Mouse (Mus musculus): ENCODE data around the gene Paqr9. TPM values are rescaled to one million over a fixed set of nuclear protein-coding genes. Genes with fewer than 3 reads are reported as not detected.
"Not testable (repeated sequence)": the region's sequence is repeated elsewhere in the genome, so short reads cannot be mapped to it uniquely, and the experiment has no call there.

Paqr9 gene
- polyA plus RNA-seq (2016; fragmentation: Nextera tagmentation; extraction: Ambion mirVana), result 0.16 and 0.19 TPM in 2 replicates

GRCm38 (mm10) chr9:95559059-95559935, at the start of gene Paqr9:
Gene Paqr9 (plus strand): TSS chr9:95559657.
- Histone ChIP-seq H3K4me1 (peaks cover 16% of the 10 kb centered on the region), H3K27ac (replicated peaks) (peak within 1 kb of the TSS; percentile 73), H3K36me3 (replicated peaks) (no peaks in the 10 kb centered on the region), H3K9me3 (no peaks in the 10 kb centered on the region), H3K4me3 (peak within 1 kb of the TSS; percentile 69), H3K27me3 (replicated peaks; ENCODE audit: low read depth, poor library complexity, severe bottlenecking) (peaks cover 99% of the 10 kb centered on the region)
- peak; percentile 57 for DNase-seq (ENCODE audit: low spot score)
- WGBS, result 3% methylated on average over 111 of the region's 118 CpGs

- peaks cover 10% of the 10 kb centered on the region for H3K36me3 ChIP-seq (replicated peaks)
- peak overlapping the region; percentile 97 for H3K27ac ChIP-seq (replicated peaks)
- DNase-seq (ENCODE audit: low spot score), result peak; percentile 43
- H3K9me3 ChIP-seq, result no peaks in the 10 kb centered on the region
- H3K4me3 ChIP-seq, result peak overlapping the region; percentile 99
- 8% methylated on average over 21 of the region's 21 CpGs for WGBS
- no peaks in the 10 kb centered on the region for H3K27me3 ChIP-seq (replicated peaks; ENCODE audit: low read depth, poor library complexity, severe bottlenecking)
- H3K4me1 ChIP-seq, result peaks cover 19% of the 10 kb centered on the region
Observed at GRCm38 (mm10) chr9:95510693-95511404, 48.6 kb upstream of the Paqr9 start.

GRCm38 (mm10) chr9:95511472-95512330, 47.8 kb upstream of the Paqr9 start, which contains the start of gene U2surp:
Gene U2surp (minus strand): TSS chr9:95511996.
- H3K36me3 ChIP-seq (replicated peaks), result peaks cover 10% of the 10 kb centered on the region
- peaks cover 19% of the 10 kb centered on the region for H3K4me1 ChIP-seq
- peak within 1 kb of the TSS; percentile 97 for H3K27ac ChIP-seq (replicated peaks)
- under 1% methylated on average over 74 of the region's 74 CpGs for WGBS
- no peaks in the 10 kb centered on the region for H3K27me3 ChIP-seq (replicated peaks; ENCODE audit: low read depth, poor library complexity, severe bottlenecking)
- peak; percentile 97 for DNase-seq (ENCODE audit: low spot score)
- peak within 1 kb of the TSS; percentile 99 for H3K4me3 ChIP-seq
- no peaks in the 10 kb centered on the region for H3K9me3 ChIP-seq

- Histone ChIP-seq H3K4me1 (peaks cover 19% of the 10 kb centered on the region), H3K27ac (replicated peaks) (peak overlapping the region; percentile 97), H3K27me3 (replicated peaks; ENCODE audit: low read depth, poor library complexity, severe bottlenecking) (no peaks in the 10 kb centered on the region), H3K4me3 (peak overlapping the region; percentile 99), H3K9me3 (no peaks in the 10 kb centered on the region), H3K36me3 (replicated peaks) (peaks cover 10% of the 10 kb centered on the region)
- WGBS, result 27% methylated on average over 15 of the region's 15 CpGs
- DNase-seq (ENCODE audit: low spot score), result no peak
Observed at GRCm38 (mm10) chr9:95512331-95513030, 47.0 kb upstream of the Paqr9 start.

GRCm38 (mm10) chr9:95513776-95514175, 45.7 kb upstream of the Paqr9 start:
- Histone ChIP-seq H3K27ac (replicated peaks) (no peak overlapping the region), H3K4me3 (no peak overlapping the region), H3K27me3 (replicated peaks; ENCODE audit: low read depth, poor library complexity, severe bottlenecking) (no peaks in the 10 kb centered on the region), H3K4me1 (peaks cover 19% of the 10 kb centered on the region), H3K9me3 (no peaks in the 10 kb centered on the region), H3K36me3 (replicated peaks) (peaks cover under 1% of the 10 kb centered on the region; the same call in 1 of the 2 replicates)
- WGBS, result 99% methylated on average over 2 of the region's 2 CpGs
- no peak for DNase-seq (ENCODE audit: low spot score)

GRCm38 (mm10) chr9:95514361-95514760, 45.1 kb upstream of the Paqr9 start:
- not testable (repeated sequence) for H3K4me3 ChIP-seq; H3K27me3 ChIP-seq (replicated peaks; ENCODE audit: low read depth, poor library complexity, severe bottlenecking)

GRCm38 (mm10) chr9:95520563-95520962, 38.9 kb upstream of the Paqr9 start:
- Histone ChIP-seq H3K9me3 (no peaks in the 10 kb centered on the region), H3K4me3 (no peak overlapping the region), H3K4me1 (peaks cover 3% of the 10 kb centered on the region; the same call in 1 of the 2 replicates), H3K27me3 (replicated peaks; ENCODE audit: low read depth, poor library complexity, severe bottlenecking) (no peaks in the 10 kb centered on the region), H3K36me3 (replicated peaks) (no peaks in the 10 kb centered on the region), H3K27ac (replicated peaks) (no peak overlapping the region)
- 90% methylated on average over 5 of the region's 5 CpGs for WGBS
- no peak for DNase-seq (ENCODE audit: low spot score)

More at GRCm38 (mm10) chr9:95514361-95514760, 45.1 kb upstream of the Paqr9 start:
- H3K4me1 ChIP-seq, result peaks cover 19% of the 10 kb centered on the region
- WGBS, result 92% methylated on average over 3 of the region's 3 CpGs
- not testable (repeated sequence) for H3K27ac ChIP-seq (replicated peaks); H3K9me3 ChIP-seq; H3K36me3 ChIP-seq (replicated peaks); DNase-seq (ENCODE audit: low spot score)

GRCm38 (mm10) chr9:95521031-95521430, 38.4 kb upstream of the Paqr9 start:
- DNase-seq (ENCODE audit: low spot score), result no peak

GRCm38 (mm10) chr9:95521566-95521965, 37.9 kb upstream of the Paqr9 start:
- no peak overlapping the region for H3K27ac ChIP-seq (replicated peaks)
- 49% methylated on average over 10 of the region's 10 CpGs for WGBS

More at GRCm38 (mm10) chr9:95521031-95521430, 38.4 kb upstream of the Paqr9 start:
- Histone ChIP-seq H3K4me1 (peaks cover 3% of the 10 kb centered on the region; the same call in 1 of the 2 replicates), H3K27me3 (replicated peaks; ENCODE audit: low read depth, poor library complexity, severe bottlenecking) (no peaks in the 10 kb centered on the region), H3K27ac (replicated peaks) (no peak overlapping the region), H3K4me3 (no peak overlapping the region), H3K36me3 (replicated peaks) (no peaks in the 10 kb centered on the region), H3K9me3 (no peaks in the 10 kb centered on the region)
- 94% methylated on average over 8 of the region's 8 CpGs for WGBS

GRCm38 (mm10) chr9:95522561-95522960, 36.9 kb upstream of the Paqr9 start:
- no peaks in the 10 kb centered on the region for H3K36me3 ChIP-seq (replicated peaks)
- H3K27me3 ChIP-seq (replicated peaks; ENCODE audit: low read depth, poor library complexity, severe bottlenecking), result no peaks in the 10 kb centered on the region
- H3K4me1 ChIP-seq, result peaks cover 3% of the 10 kb centered on the region; the same call in 1 of the 2 replicates
- H3K27ac ChIP-seq (replicated peaks), result no peak overlapping the region
- 94% methylated on average over 2 of the region's 2 CpGs for WGBS
- no peak overlapping the region for H3K4me3 ChIP-seq
- H3K9me3 ChIP-seq, result no peaks in the 10 kb centered on the region
- DNase-seq (ENCODE audit: low spot score), result no peak

More at GRCm38 (mm10) chr9:95521566-95521965, 37.9 kb upstream of the Paqr9 start:
- H3K36me3 ChIP-seq (replicated peaks), result no peaks in the 10 kb centered on the region
- H3K4me1 ChIP-seq, result peaks cover 3% of the 10 kb centered on the region; the same call in 1 of the 2 replicates
- no peaks in the 10 kb centered on the region for H3K9me3 ChIP-seq
- peak; percentile 42 for DNase-seq (ENCODE audit: low spot score)
- H3K4me3 ChIP-seq, result no peak overlapping the region
- H3K27me3 ChIP-seq (replicated peaks; ENCODE audit: low read depth, poor library complexity, severe bottlenecking), result no peaks in the 10 kb centered on the region

- Histone ChIP-seq H3K4me3 (no peak overlapping the region), H3K36me3 (replicated peaks) (no peaks in the 10 kb centered on the region), H3K9me3 (no peaks in the 10 kb centered on the region), H3K4me1 (peaks cover 3% of the 10 kb centered on the region; the same call in 1 of the 2 replicates), H3K27ac (replicated peaks) (no peak overlapping the region), H3K27me3 (replicated peaks; ENCODE audit: low read depth, poor library complexity, severe bottlenecking) (no peaks in the 10 kb centered on the region)
- WGBS, result 81% methylated on average over 6 of the region's 6 CpGs
- no peak for DNase-seq (ENCODE audit: low spot score)
Observed at GRCm38 (mm10) chr9:95525376-95525775, 34.1 kb upstream of the Paqr9 start.

Measured in embryonic facial prominence, embryonic 10.5 days (tissue).